Mouse (Mus musculus): Measurements from ENCODE around the gene Snx22. TPM values are rescaled to one million over a fixed set of nuclear protein-coding genes. Genes with fewer than 3 reads are reported as not detected.

Snx22 gene
- polyA plus RNA-seq, 1 experiment from 2014 or later = 8.9 TPM

- WGBS = 15% methylated on average over 14 of the region's 14 CpGs
- H3K9ac ChIP-seq (replicated peaks; ENCODE audit: low read depth, low read length) = no peak overlapping the region; the same call in 1 of the 2 replicates
- H3K4me1 ChIP-seq (ENCODE audit: control insufficient read depth, insufficient read depth, low read length) = 0 out of 2 replicates have a peak, but pooled peaks cover 3% of the 10 kb centered on the region
- H3K4me2 ChIP-seq (ENCODE audit: low read depth, low read length) = peak overlapping the region; percentile 18; the same call in 1 of the 2 replicates
- H3K27me3 ChIP-seq (ENCODE audit: control insufficient read depth, insufficient read depth, low read length) = no peaks in the 10 kb centered on the region
- no peak overlapping the region for H3K4me3 ChIP-seq (ENCODE audit: low read depth, low read length)
- H3K27ac ChIP-seq (ENCODE audit: low read depth, low read length) = no peak overlapping the region
- ATAC-seq (ENCODE audit: low read depth) = peak; percentile 51; the same call in 1 of the 2 replicates
- H3K9me3 ChIP-seq (ENCODE audit: control insufficient read depth, low read length) = no peaks in the 10 kb centered on the region
- no peaks in the 10 kb centered on the region for H3K36me3 ChIP-seq (ENCODE audit: control insufficient read depth, insufficient read depth, low read length)
Measured at GRCm38 (mm10) chr9:66078493-66078892, 9.0 kb upstream of the Snx22 start.

GRCm38 (mm10) chr9:66078072-66078471 is 8.6 kb upstream of the Snx22 start:
- Histone ChIP-seq H3K4me1 (ENCODE audit: control insufficient read depth, insufficient read depth, low read length) (0 out of 2 replicates have a peak, but pooled peaks cover 3% of the 10 kb centered on the region), H3K9me3 (ENCODE audit: control insufficient read depth, low read length) (no peaks in the 10 kb centered on the region), H3K4me3 (ENCODE audit: low read depth, low read length) (no peak overlapping the region), H3K27me3 (ENCODE audit: control insufficient read depth, insufficient read depth, low read length) (no peaks in the 10 kb centered on the region), H3K4me2 (ENCODE audit: low read depth, low read length) (peak overlapping the region; percentile 18; the same call in 1 of the 2 replicates), H3K27ac (ENCODE audit: low read depth, low read length) (no peak overlapping the region), H3K36me3 (ENCODE audit: control insufficient read depth, insufficient read depth, low read length) (no peaks in the 10 kb centered on the region), H3K9ac (replicated peaks; ENCODE audit: low read depth, low read length) (no peak overlapping the region; the same call in 1 of the 2 replicates)
- no peak for ATAC-seq (ENCODE audit: low read depth)
- 72% methylated on average over 3 of the region's 3 CpGs for WGBS

GRCm38 (mm10) chr9:66072754-66073153 is 3.2 kb upstream of the Snx22 start:
- ATAC-seq (ENCODE audit: low read depth) = no peak
- H3K9ac ChIP-seq (replicated peaks; ENCODE audit: low read depth, low read length) = no peak overlapping the region
- H3K9me3 ChIP-seq (ENCODE audit: control insufficient read depth, low read length) = no peaks in the 10 kb centered on the region
- WGBS = 93% methylated on average over 7 of the region's 7 CpGs
- H3K4me3 ChIP-seq (ENCODE audit: low read depth, low read length) = no peak overlapping the region
- H3K4me2 ChIP-seq (ENCODE audit: low read depth, low read length) = no peak overlapping the region
- H3K27me3 ChIP-seq (ENCODE audit: control insufficient read depth, insufficient read depth, low read length) = 0 out of 2 replicates have a peak, but pooled peaks cover 3% of the 10 kb centered on the region
- H3K36me3 ChIP-seq (ENCODE audit: control insufficient read depth, insufficient read depth, low read length) = no peaks in the 10 kb centered on the region
- H3K4me1 ChIP-seq (ENCODE audit: control insufficient read depth, insufficient read depth, low read length) = no peaks in the 10 kb centered on the region; the same call in 1 of the 2 replicates
- no peak overlapping the region for H3K27ac ChIP-seq (ENCODE audit: low read depth, low read length)

GRCm38 (mm10) chr9:66070151-66070550 is 632 bp upstream of the Snx22 start:
- Histone ChIP-seq H3K27me3 (ENCODE audit: control insufficient read depth, insufficient read depth, low read length) (0 out of 2 replicates have a peak, but pooled peaks cover 3% of the 10 kb centered on the region), H3K9me3 (ENCODE audit: control insufficient read depth, low read length) (no peaks in the 10 kb centered on the region), H3K4me3 (ENCODE audit: low read depth, low read length) (no peak overlapping the region), H3K4me2 (ENCODE audit: low read depth, low read length) (no peak overlapping the region), H3K4me1 (ENCODE audit: control insufficient read depth, insufficient read depth, low read length) (no peaks in the 10 kb centered on the region; the same call in 1 of the 2 replicates), H3K27ac (ENCODE audit: low read depth, low read length) (no peak overlapping the region), H3K9ac (replicated peaks; ENCODE audit: low read depth, low read length) (no peak overlapping the region), H3K36me3 (ENCODE audit: control insufficient read depth, insufficient read depth, low read length) (peaks cover 17% of the 10 kb centered on the region)
- no peak for ATAC-seq (ENCODE audit: low read depth)
- 92% methylated on average over 5 of the region's 5 CpGs for WGBS

- Histone ChIP-seq H3K4me2 (ENCODE audit: low read depth, low read length) (peak overlapping the region; percentile 94), H3K27me3 (ENCODE audit: control insufficient read depth, insufficient read depth, low read length) (0 out of 2 replicates have a peak, but pooled peaks cover 3% of the 10 kb centered on the region), H3K4me1 (ENCODE audit: control insufficient read depth, insufficient read depth, low read length) (no peaks in the 10 kb centered on the region; the same call in 1 of the 2 replicates), H3K9ac (replicated peaks; ENCODE audit: low read depth, low read length) (peak overlapping the region; percentile 55), H3K4me3 (ENCODE audit: low read depth, low read length) (peak overlapping the region; percentile 48), H3K36me3 (ENCODE audit: control insufficient read depth, insufficient read depth, low read length) (peaks cover 24% of the 10 kb centered on the region), H3K27ac (ENCODE audit: low read depth, low read length) (no peak overlapping the region), H3K9me3 (ENCODE audit: control insufficient read depth, low read length) (no peaks in the 10 kb centered on the region)
- WGBS = under 1% methylated on average over 30 of the region's 30 CpGs
- ATAC-seq (ENCODE audit: low read depth) = peak; percentile 55
Measured at GRCm38 (mm10) chr9:66068971-66069391, 538 bp downstream of the Snx22 start.

GRCm38 (mm10) chr9:66068056-66068455 is 1.5 kb downstream of the Snx22 start:
- peaks cover 33% of the 10 kb centered on the region for H3K36me3 ChIP-seq (ENCODE audit: control insufficient read depth, insufficient read depth, low read length)
- no peak for ATAC-seq (ENCODE audit: low read depth)
- H3K4me2 ChIP-seq (ENCODE audit: low read depth, low read length) = no peak overlapping the region
- 0 out of 2 replicates have a peak, but pooled peaks cover 3% of the 10 kb centered on the region for H3K27me3 ChIP-seq (ENCODE audit: control insufficient read depth, insufficient read depth, low read length)
- no peaks in the 10 kb centered on the region; the same call in 1 of the 2 replicates for H3K4me1 ChIP-seq (ENCODE audit: control insufficient read depth, insufficient read depth, low read length)
- no peak overlapping the region for H3K9ac ChIP-seq (replicated peaks; ENCODE audit: low read depth, low read length)
- 68% methylated on average over 4 of the region's 4 CpGs for WGBS
- H3K4me3 ChIP-seq (ENCODE audit: low read depth, low read length) = no peak overlapping the region
- H3K9me3 ChIP-seq (ENCODE audit: control insufficient read depth, low read length) = no peaks in the 10 kb centered on the region
- H3K27ac ChIP-seq (ENCODE audit: low read depth, low read length) = no peak overlapping the region

GRCm38 (mm10) chr9:66067542-66067941 is 2.0 kb downstream of the Snx22 start:
- no peak for ATAC-seq (ENCODE audit: low read depth)
- 0 out of 2 replicates have a peak, but pooled peaks cover 3% of the 10 kb centered on the region for H3K27me3 ChIP-seq (ENCODE audit: control insufficient read depth, insufficient read depth, low read length)
- 19% methylated on average over 5 of the region's 5 CpGs for WGBS
- no peaks in the 10 kb centered on the region for H3K9me3 ChIP-seq (ENCODE audit: control insufficient read depth, low read length)
- no peak overlapping the region for H3K4me2 ChIP-seq (ENCODE audit: low read depth, low read length)
- no peak overlapping the region for H3K9ac ChIP-seq (replicated peaks; ENCODE audit: low read depth, low read length)
- peaks cover 38% of the 10 kb centered on the region for H3K36me3 ChIP-seq (ENCODE audit: control insufficient read depth, insufficient read depth, low read length)
- no peak overlapping the region for H3K4me3 ChIP-seq (ENCODE audit: low read depth, low read length)
- no peak overlapping the region for H3K27ac ChIP-seq (ENCODE audit: low read depth, low read length)
- H3K4me1 ChIP-seq (ENCODE audit: control insufficient read depth, insufficient read depth, low read length) = no peaks in the 10 kb centered on the region; the same call in 1 of the 2 replicates

GRCm38 (mm10) chr9:66066791-66067190 is 2.7 kb downstream of the Snx22 start:
- no peak for ATAC-seq (ENCODE audit: low read depth)
- Histone ChIP-seq H3K9ac (replicated peaks; ENCODE audit: low read depth, low read length) (no peak overlapping the region), H3K27ac (ENCODE audit: low read depth, low read length) (no peak overlapping the region), H3K27me3 (ENCODE audit: control insufficient read depth, insufficient read depth, low read length) (0 out of 2 replicates have a peak, but pooled peaks cover 3% of the 10 kb centered on the region), H3K4me1 (ENCODE audit: control insufficient read depth, insufficient read depth, low read length) (no peaks in the 10 kb centered on the region; the same call in 1 of the 2 replicates), H3K36me3 (ENCODE audit: control insufficient read depth, insufficient read depth, low read length) (peaks cover 39% of the 10 kb centered on the region), H3K4me2 (ENCODE audit: low read depth, low read length) (no peak overlapping the region), H3K9me3 (ENCODE audit: control insufficient read depth, low read length) (no peaks in the 10 kb centered on the region), H3K4me3 (ENCODE audit: low read depth, low read length) (no peak overlapping the region)
- 91% methylated on average over 3 of the region's 3 CpGs for WGBS

- H3K9me3 ChIP-seq (ENCODE audit: control insufficient read depth, low read length) = no peaks in the 10 kb centered on the region
- H3K4me1 ChIP-seq (ENCODE audit: control insufficient read depth, insufficient read depth, low read length) = peaks cover 10% of the 10 kb centered on the region; the same call in 1 of the 2 replicates
- H3K4me3 ChIP-seq (ENCODE audit: low read depth, low read length) = no peak overlapping the region
- H3K36me3 ChIP-seq (ENCODE audit: control insufficient read depth, insufficient read depth, low read length) = peaks cover 39% of the 10 kb centered on the region
- ATAC-seq (ENCODE audit: low read depth) = no peak
- no peak overlapping the region for H3K9ac ChIP-seq (replicated peaks; ENCODE audit: low read depth, low read length)
- no peak overlapping the region for H3K4me2 ChIP-seq (ENCODE audit: low read depth, low read length)
- 96% methylated on average over 11 of the region's 11 CpGs for WGBS
- 0 out of 2 replicates have a peak, but pooled peaks cover 3% of the 10 kb centered on the region for H3K27me3 ChIP-seq (ENCODE audit: control insufficient read depth, insufficient read depth, low read length)
- H3K27ac ChIP-seq (ENCODE audit: low read depth, low read length) = no peak overlapping the region
Measured at GRCm38 (mm10) chr9:66064316-66064715, 5.2 kb downstream of the Snx22 start.

All from neural tube, embryonic 14.5 days (tissue).